Comparison of ENCODE assay signal across 7 mouse cellular contexts in the genomic region with DNA sequence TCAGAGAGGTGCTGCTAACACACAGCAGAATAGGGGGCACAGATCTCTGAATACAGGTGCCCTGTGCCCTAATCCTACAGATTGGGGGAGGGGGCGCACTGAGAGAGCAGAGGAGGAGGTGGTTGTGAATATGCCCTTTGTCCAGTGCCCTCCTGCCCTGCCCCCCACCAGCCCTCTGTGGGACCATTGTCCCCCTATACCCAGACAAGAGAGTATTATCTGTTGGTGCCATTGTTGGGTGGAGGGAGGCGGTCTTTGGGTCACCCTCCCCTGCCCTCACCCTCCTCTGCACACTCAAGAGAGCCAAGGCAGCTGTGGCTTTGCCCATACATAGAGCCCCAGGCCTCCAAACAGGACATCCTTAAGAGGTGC. TPM values are rescaled to one million over a fixed set of nuclear protein-coding genes. Genes with fewer than 3 reads are reported as not detected.
DNase-seq lines count a peak whose midpoint lies in the region; ATAC-seq and TF ChIP-seq lines count a peak whose summit lies in the region.

No protein-coding gene starts in this region.

- H3K36me3 ChIP-seq in lung, embryonic 15.5 days, result peaks cover 15% of the 10 kb centered on the region
- peaks cover 24% of the 10 kb centered on the region for H3K36me3 ChIP-seq in embryonic facial prominence, embryonic 14.5 days (ENCODE audit: control insufficient read depth, insufficient read depth, low read length)
- H3K36me3 ChIP-seq in hindbrain, embryonic 13.5 days, result peaks cover 25% of the 10 kb centered on the region
- peaks cover 15% of the 10 kb centered on the region; the same call in 1 of the 2 replicates for H3K36me3 ChIP-seq in liver, embryonic 15.5 days (replicated peaks)
- H3K36me3 ChIP-seq in stomach, postnatal 0 days (ENCODE audit: control insufficient read depth, insufficient read depth, low read length), result peaks cover 3% of the 10 kb centered on the region; the same call in 1 of the 2 replicates

- H3K4me3 ChIP-seq in lung, embryonic 15.5 days, result peak overlapping the region; percentile 72
- H3K4me3 ChIP-seq in embryonic facial prominence, embryonic 14.5 days (ENCODE audit: low read depth, low read length), result peak overlapping the region; percentile 68
- peak overlapping the region; percentile 58 for H3K4me3 ChIP-seq in hindbrain, embryonic 13.5 days
- peak overlapping the region; percentile 68 for H3K4me3 ChIP-seq in liver, embryonic 15.5 days (replicated peaks)
- peak overlapping the region; percentile 56 for H3K4me3 ChIP-seq in stomach, postnatal 0 days (ENCODE audit: low read depth, low read length)

- H3K4me1 ChIP-seq in lung, embryonic 15.5 days, result peaks cover 19% of the 10 kb centered on the region
- H3K4me1 ChIP-seq in embryonic facial prominence, embryonic 14.5 days (ENCODE audit: control insufficient read depth, insufficient read depth, low read length), result peaks cover 15% of the 10 kb centered on the region
- peaks cover 42% of the 10 kb centered on the region for H3K4me1 ChIP-seq in hindbrain, embryonic 13.5 days (replicated peaks)
- H3K4me1 ChIP-seq in liver, embryonic 15.5 days (replicated peaks), result peaks cover 34% of the 10 kb centered on the region
- no peaks in the 10 kb centered on the region for H3K4me1 ChIP-seq in stomach, postnatal 0 days (replicated peaks; ENCODE audit: control insufficient read depth, insufficient read depth)

- peaks cover 3% of the 10 kb centered on the region; the same call in 1 of the 2 replicates for H3K27me3 ChIP-seq in lung, embryonic 15.5 days
- peaks cover 10% of the 10 kb centered on the region; the same call in 1 of the 2 replicates for H3K27me3 ChIP-seq in embryonic facial prominence, embryonic 14.5 days (replicated peaks; ENCODE audit: control insufficient read depth, insufficient read depth, low read length)
- peaks cover 13% of the 10 kb centered on the region for H3K27me3 ChIP-seq in hindbrain, embryonic 13.5 days
- peaks cover 16% of the 10 kb centered on the region for H3K27me3 ChIP-seq in liver, embryonic 15.5 days
- no peaks in the 10 kb centered on the region for H3K27me3 ChIP-seq in stomach, postnatal 0 days (ENCODE audit: control insufficient read depth, insufficient read depth, low read length)

- peak overlapping the region; percentile 65 for H3K4me2 ChIP-seq in lung, embryonic 15.5 days
- H3K4me2 ChIP-seq in embryonic facial prominence, embryonic 14.5 days (ENCODE audit: low read depth, low read length), result peak overlapping the region; percentile 81
- H3K4me2 ChIP-seq in hindbrain, embryonic 13.5 days, result peak overlapping the region; percentile 80
- H3K4me2 ChIP-seq in liver, embryonic 15.5 days, result peak overlapping the region; percentile 80
- H3K4me2 ChIP-seq in stomach, postnatal 0 days (replicated peaks; ENCODE audit: low read depth), result peak overlapping the region; percentile 67

- peak overlapping the region; percentile 61; the same call in 1 of the 2 replicates for H3K9ac ChIP-seq in lung, embryonic 15.5 days
- H3K9ac ChIP-seq in embryonic facial prominence, embryonic 14.5 days (ENCODE audit: low read depth, low read length), result peak overlapping the region; percentile 74
- peak overlapping the region; percentile 78 for H3K9ac ChIP-seq in hindbrain, embryonic 13.5 days
- H3K9ac ChIP-seq in liver, embryonic 15.5 days, result peak overlapping the region; percentile 45
- H3K9ac ChIP-seq in stomach, postnatal 0 days (ENCODE audit: low read length), result peak overlapping the region; percentile 58

- ATAC-seq in lung, embryonic 15.5 days (ENCODE audit: borderline replicate concordance, extremely low read depth, low FRiP score, low TSS enrichment), result no peak
- ATAC-seq in embryonic facial prominence, embryonic 14.5 days (ENCODE audit: low read depth), result no peak
- ATAC-seq in hindbrain, embryonic 13.5 days (ENCODE audit: low FRiP score), result peak; percentile 30
- ATAC-seq in liver, embryonic 15.5 days (ENCODE audit: insufficient read depth), result peak; percentile 36; the same call in 1 of the 2 replicates
- ATAC-seq in stomach, postnatal 0 days (ENCODE audit: low FRiP score, low TSS enrichment), result peak; percentile 8; the same call in 1 of the 2 replicates

- WGBS in lung, embryonic 15.5 days, result 44% methylated on average over 2 of the region's 2 CpGs
- 28% methylated on average over 2 of the region's 2 CpGs for WGBS in embryonic facial prominence, embryonic 14.5 days
- WGBS in hindbrain, embryonic 13.5 days, result 19% methylated on average over 2 of the region's 2 CpGs
- WGBS in liver, embryonic 15.5 days (ENCODE audit: insufficient replicate concordance), result 33% methylated on average over 2 of the region's 2 CpGs
- 25% methylated on average over 2 of the region's 2 CpGs for WGBS in stomach, postnatal 0 days

- H3K9me3 ChIP-seq in lung, embryonic 15.5 days, result no peaks in the 10 kb centered on the region
- H3K9me3 ChIP-seq in embryonic facial prominence, embryonic 14.5 days (ENCODE audit: control insufficient read depth, low read length), result no peaks in the 10 kb centered on the region
- no peaks in the 10 kb centered on the region for H3K9me3 ChIP-seq in hindbrain, embryonic 13.5 days
- no peaks in the 10 kb centered on the region for H3K9me3 ChIP-seq in liver, embryonic 15.5 days (replicated peaks)
- H3K9me3 ChIP-seq in stomach, postnatal 0 days (ENCODE audit: control insufficient read depth, low read length), result no peaks in the 10 kb centered on the region

- TF ChIP-seq EP300 in stomach, postnatal 0 days (optimal IDR thresholded peaks at IDR 0.05), result no peak

- H3K27ac ChIP-seq in lung, embryonic 15.5 days, result peak overlapping the region; percentile 68; the same call in 1 of the 2 replicates
- H3K27ac ChIP-seq in embryonic facial prominence, embryonic 14.5 days (replicated peaks; ENCODE audit: low read depth, low read length), result no peak overlapping the region
- H3K27ac ChIP-seq in hindbrain, embryonic 13.5 days, result peak overlapping the region; percentile 69; the same call in 1 of the 2 replicates
- 0 out of 2 replicates have a peak overlapping the region, but pooled peaks have one; percentile 42 for H3K27ac ChIP-seq in liver, embryonic 15.5 days (replicated peaks)
- peak overlapping the region; percentile 69; the same call in 1 of the 2 replicates for H3K27ac ChIP-seq in stomach, postnatal 0 days (replicated peaks)

- DNase-seq in lung, adult 18-20 months, result no peak
- DNase-seq in embryonic facial prominence, embryonic 14.5 days (ENCODE audit: low spot score), result no peak
- DNase-seq in stomach, postnatal 0 days (ENCODE audit: low spot score), result no peak
- DNase-seq in adrenal gland, adult 18-20 months (ENCODE audit: low spot score in 2 of 2), result no peak

- no peak for TF ChIP-seq CTCF in stomach, postnatal 0 days (IDR thresholded peaks at IDR 0.05; ENCODE audit: low read depth)

RNA-seq across cellular contexts. Expression of a gene that starts 0.8 kb away (rescaled TPM):
- polyA plus RNA-seq in lung, embryonic 15.5 days (2015; fragmentation: Nextera tagmentation; extraction: Ambion mirVana), result 28.7 and 32.3 TPM in 2 replicates
- 33.6 and 37.3 TPM in 2 replicates for polyA plus RNA-seq in embryonic facial prominence, embryonic 14.5 days (2014; fragmentation: Nextera tagmentation; extraction: Ambion mirVana)
- 34.5 and 37.0 TPM in 2 replicates for polyA plus RNA-seq in hindbrain, embryonic 13.5 days (2015; fragmentation: Nextera tagmentation; extraction: Ambion mirVana)
- 14.2 and 15.1 TPM in 2 replicates for polyA plus RNA-seq in liver, embryonic 15.5 days (2015; fragmentation: Nextera tagmentation; extraction: Ambion mirVana)
- 23.5 and 25.7 TPM in 2 replicates for polyA plus RNA-seq in stomach, postnatal 0 days (2015; fragmentation: Nextera tagmentation; extraction: Ambion mirVana)
- 10 to 100 TPM; 33.2 to 40.6 TPM for total RNA-seq in adrenal gland, adult 18-20 months (2021)

RNA-seq across cellular contexts. Expression of a gene that starts 30.1 kb away (rescaled TPM):
- polyA plus RNA-seq in lung, embryonic 15.5 days (2015; fragmentation: Nextera tagmentation; extraction: Ambion mirVana), result 1.6 and 2.6 TPM in 2 replicates
- polyA plus RNA-seq in embryonic facial prominence, embryonic 14.5 days (2014; fragmentation: Nextera tagmentation; extraction: Ambion mirVana), result 1.4 and 2.4 TPM in 2 replicates
- polyA plus RNA-seq in hindbrain, embryonic 13.5 days (2015; fragmentation: Nextera tagmentation; extraction: Ambion mirVana), result 2.0 and 2.8 TPM in 2 replicates
- polyA plus RNA-seq in liver, embryonic 15.5 days (2015; fragmentation: Nextera tagmentation; extraction: Ambion mirVana), result 0.07 and 0.14 TPM in 2 replicates
- 0.17 and 0.33 TPM in 2 replicates for polyA plus RNA-seq in stomach, postnatal 0 days (2015; fragmentation: Nextera tagmentation; extraction: Ambion mirVana)
- total RNA-seq in adrenal gland, adult 18-20 months (2021), result 10 to 100 TPM in 1 of 2 experiments, 1 to 10 TPM in 1; 8.8 to 18.8 TPM

RNA-seq across cellular contexts. Expression of a gene that starts 43.6 kb away (rescaled TPM):
- 57.1 and 58.7 TPM in 2 replicates for polyA plus RNA-seq in lung, embryonic 15.5 days (2015; fragmentation: Nextera tagmentation; extraction: Ambion mirVana)
- polyA plus RNA-seq in embryonic facial prominence, embryonic 14.5 days (2014; fragmentation: Nextera tagmentation; extraction: Ambion mirVana), result 67.1 and 81.0 TPM in 2 replicates
- 110 and 115 TPM in 2 replicates for polyA plus RNA-seq in hindbrain, embryonic 13.5 days (2015; fragmentation: Nextera tagmentation; extraction: Ambion mirVana)
- 18.8 and 19.2 TPM in 2 replicates for polyA plus RNA-seq in liver, embryonic 15.5 days (2015; fragmentation: Nextera tagmentation; extraction: Ambion mirVana)
- polyA plus RNA-seq in stomach, postnatal 0 days (2015; fragmentation: Nextera tagmentation; extraction: Ambion mirVana), result 59.0 and 63.1 TPM in 2 replicates
- 10 to 100 TPM; 31.2 to 31.8 TPM for total RNA-seq in adrenal gland, adult 18-20 months (2021)

RNA-seq across cellular contexts. Expression of a gene that starts 44.5 kb away (rescaled TPM):
- polyA plus RNA-seq in lung, embryonic 15.5 days (2015; fragmentation: Nextera tagmentation; extraction: Ambion mirVana), result 215 and 229 TPM in 2 replicates
- 58.2 and 64.5 TPM in 2 replicates for polyA plus RNA-seq in embryonic facial prominence, embryonic 14.5 days (2014; fragmentation: Nextera tagmentation; extraction: Ambion mirVana)
- polyA plus RNA-seq in hindbrain, embryonic 13.5 days (2015; fragmentation: Nextera tagmentation; extraction: Ambion mirVana), result 308 and 315 TPM in 2 replicates
- polyA plus RNA-seq in liver, embryonic 15.5 days (2015; fragmentation: Nextera tagmentation; extraction: Ambion mirVana), result 61.0 and 66.8 TPM in 2 replicates
- 91.9 and 96.1 TPM in 2 replicates for polyA plus RNA-seq in stomach, postnatal 0 days (2015; fragmentation: Nextera tagmentation; extraction: Ambion mirVana)
- total RNA-seq in adrenal gland, adult 18-20 months (2021), result 100 to 1,000 TPM; 210 to 238 TPM

RNA-seq across cellular contexts. Expression of a gene that starts 47.7 kb away (rescaled TPM):
- 151 and 153 TPM in 2 replicates for polyA plus RNA-seq in lung, embryonic 15.5 days (2015; fragmentation: Nextera tagmentation; extraction: Ambion mirVana)
- polyA plus RNA-seq in embryonic facial prominence, embryonic 14.5 days (2014; fragmentation: Nextera tagmentation; extraction: Ambion mirVana), result 114 and 148 TPM in 2 replicates
- 255 and 257 TPM in 2 replicates for polyA plus RNA-seq in hindbrain, embryonic 13.5 days (2015; fragmentation: Nextera tagmentation; extraction: Ambion mirVana)
- 103 and 111 TPM in 2 replicates for polyA plus RNA-seq in liver, embryonic 15.5 days (2015; fragmentation: Nextera tagmentation; extraction: Ambion mirVana)
- polyA plus RNA-seq in stomach, postnatal 0 days (2015; fragmentation: Nextera tagmentation; extraction: Ambion mirVana), result 70.3 and 70.6 TPM in 2 replicates
- total RNA-seq in adrenal gland, adult 18-20 months (2021), result 1,000 to 10,000 TPM; 1,875 to 2,782 TPM

Comparison
In these comparisons a context has a peak if more than half of its experiments do, and no peak if none do; other contexts are left out.
1. ATAC-seq: peak in hindbrain, embryonic 13.5 days (single experiment), liver, embryonic 15.5 days (single experiment) and stomach, postnatal 0 days (single experiment); none in lung, embryonic 15.5 days (single experiment) and embryonic facial prominence, embryonic 14.5 days (single experiment).
2. Peak in every context shown above with its lines, with median percentiles within 50 percentile points of each other: H3K4me2 ChIP-seq, H3K4me3 ChIP-seq and H3K9ac ChIP-seq.